Mouse (Mus musculus) mesoderm, embryonic 11.5 days (tissue): Measurements from ENCODE around the gene Tmcc2.
"Not testable (repeated sequence)": the region's sequence is repeated elsewhere in the genome, so short reads cannot be mapped to it uniquely, and the experiment has no call there.

Experiments used
- DNase-seq: peaks from one replicate; pipeline ENCODE4 v3.0.0-alpha.2; 2012; ENCODE audit warnings: low read depth, low spot score

The Tmcc2 gene

DNA sequence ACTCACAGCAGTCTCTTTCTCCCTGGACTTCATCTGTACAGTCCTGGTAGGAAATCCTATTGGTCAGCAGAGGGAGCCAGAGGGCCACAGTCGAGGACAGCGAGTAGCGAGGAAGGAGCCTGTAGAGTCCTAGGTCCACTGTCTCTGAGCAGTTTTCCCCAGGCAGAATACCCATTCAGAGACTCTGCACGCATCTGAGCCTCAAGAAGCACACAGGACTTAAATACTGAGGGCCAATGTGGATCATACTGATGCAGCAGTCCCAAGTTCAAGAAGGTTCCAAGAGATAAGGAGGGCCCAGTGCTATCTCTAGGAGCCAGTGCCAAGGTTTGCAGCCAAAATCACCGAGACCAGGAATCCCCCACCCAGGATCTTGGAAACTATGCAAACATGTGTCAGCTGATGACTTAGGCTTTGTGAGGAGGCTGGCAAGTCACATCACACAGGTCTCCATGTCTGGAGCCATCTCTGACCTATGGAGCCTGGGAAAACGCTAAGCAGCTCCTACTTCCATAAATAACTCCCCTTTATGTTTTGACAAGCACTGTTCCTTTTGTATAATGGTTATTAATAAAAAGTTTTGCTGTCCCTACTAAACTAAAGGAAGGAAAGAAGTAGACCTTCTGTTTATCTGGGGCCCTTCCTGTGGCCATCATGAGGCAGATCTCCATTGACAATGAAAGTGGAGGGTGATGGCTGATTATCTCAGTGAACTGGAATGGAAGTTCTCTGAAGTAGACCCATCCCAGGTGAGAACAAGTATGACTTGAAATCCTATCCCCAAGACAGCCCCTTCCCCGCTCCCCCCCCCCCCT is 23.2 kb downstream of the Tmcc2 start:
- DNase-seq, result peak; percentile 85

DNA sequence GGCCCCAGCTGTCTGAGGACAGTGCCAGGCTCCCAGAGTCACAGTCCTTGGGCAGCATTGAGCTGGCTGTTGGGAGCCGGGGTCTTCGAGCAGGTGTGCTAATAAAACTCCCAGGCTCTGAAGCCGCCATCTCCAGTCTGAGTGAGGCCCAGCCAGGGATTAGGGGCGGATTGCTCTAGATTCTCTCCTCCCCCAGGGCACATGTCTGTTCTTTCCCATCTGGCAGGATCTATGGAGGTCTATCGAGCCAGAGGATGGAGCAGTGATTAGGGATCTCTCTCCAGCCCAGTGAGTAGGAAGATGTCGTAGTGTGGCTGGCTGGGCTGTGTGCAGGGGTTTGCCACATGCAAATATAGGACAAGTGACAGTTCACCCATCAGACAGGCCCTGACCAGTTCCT is 24.1 kb downstream of the Tmcc2 start:
- DNase-seq, result no peak

DNA sequence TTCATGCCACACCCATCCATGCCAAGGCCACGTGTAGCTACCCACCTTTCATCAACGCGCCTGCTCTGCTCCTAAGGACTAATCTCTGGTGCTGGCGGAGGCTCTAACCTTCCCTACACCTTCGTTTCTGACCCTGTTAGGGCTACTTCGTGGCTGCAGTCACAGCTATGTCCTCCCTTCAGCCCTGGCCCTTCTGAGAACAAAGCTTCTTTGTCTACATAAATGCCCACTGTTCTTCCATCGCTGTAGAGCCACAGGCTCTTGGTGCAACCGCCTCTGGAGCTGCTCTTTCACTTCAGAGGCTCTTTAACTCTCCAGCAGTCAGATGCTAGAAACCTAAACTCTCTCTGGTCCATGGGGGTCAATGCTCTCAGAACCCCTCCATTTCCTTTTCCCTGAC is 24.8 kb downstream of the Tmcc2 start:
- DNase-seq, result no peak

DNA sequence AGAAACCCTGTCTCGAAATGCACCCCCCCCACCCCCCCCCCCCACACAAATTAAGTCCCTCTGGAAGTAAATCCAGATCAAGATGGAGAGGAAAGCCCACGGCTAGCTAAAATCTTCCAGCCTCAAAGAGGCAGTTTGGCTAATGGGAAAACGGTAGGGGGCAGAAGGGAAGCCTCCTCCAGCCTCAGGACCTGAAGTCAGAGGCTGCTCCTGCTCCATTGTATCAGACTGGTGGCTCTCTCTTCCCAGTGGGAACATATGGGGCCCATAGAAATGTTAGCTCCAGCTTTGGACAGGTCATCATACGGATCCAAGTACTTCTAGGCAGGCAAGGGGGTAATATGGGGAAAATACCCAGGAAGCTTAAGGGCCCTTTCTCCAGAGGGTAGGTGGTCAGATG is 25.4 kb downstream of the Tmcc2 start:
- DNase-seq, result no peak

DNA sequence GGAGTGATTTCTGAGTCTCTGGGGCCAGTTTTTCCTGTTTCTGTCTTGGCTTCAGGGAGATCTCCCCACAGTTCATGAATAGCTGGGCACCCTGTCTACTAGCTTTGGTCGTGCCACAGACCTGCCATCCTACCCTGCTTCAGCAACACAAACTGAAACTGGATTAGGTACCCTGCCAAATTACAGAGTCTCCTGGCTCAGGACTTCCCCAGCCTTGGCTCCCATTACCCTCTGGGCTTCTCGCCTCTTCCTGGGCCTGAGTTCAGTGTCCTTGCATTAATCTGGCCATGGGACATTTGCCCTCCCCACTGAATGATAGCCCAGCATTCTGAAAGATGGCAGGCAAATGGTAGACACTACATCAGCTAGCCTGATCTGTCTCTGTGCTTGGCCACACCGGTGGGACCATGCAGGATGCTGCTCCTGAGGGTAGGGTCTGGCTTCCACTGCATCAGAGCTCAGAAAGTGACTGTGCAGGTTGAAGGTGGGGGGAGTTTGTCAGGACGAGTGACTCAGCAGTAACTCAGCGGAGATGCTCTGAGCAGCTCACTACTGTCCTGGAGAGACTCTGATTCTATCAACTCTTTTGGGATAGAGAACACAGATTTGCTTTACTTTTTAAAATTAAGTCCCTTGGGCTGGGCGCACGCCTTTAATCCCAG is 26.1 kb downstream of the Tmcc2 start:
- no peak for DNase-seq

DNA sequence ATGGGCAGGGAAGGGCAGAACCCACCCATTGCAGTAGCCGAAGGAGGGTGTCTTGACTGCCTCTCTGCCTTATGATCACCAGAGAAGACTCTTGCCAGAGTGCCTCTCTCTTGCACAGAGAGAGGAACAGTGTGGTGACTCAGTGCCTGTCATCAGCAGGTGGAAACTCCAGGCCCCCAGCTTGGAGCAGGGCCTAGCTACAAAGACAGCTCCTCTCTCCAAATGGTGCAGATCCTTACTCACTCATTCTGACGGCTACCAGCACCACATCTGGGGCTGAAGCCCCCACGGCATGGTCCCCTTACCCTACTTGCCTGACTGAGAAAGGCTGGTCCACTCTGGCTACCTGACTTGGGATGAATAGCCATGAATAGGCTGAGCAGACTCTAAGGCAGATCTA is 26.7 kb downstream of the Tmcc2 start:
- DNase-seq, result no peak

GRCm38 (mm10) chr1:132361959-132362358 is 29.1 kb downstream of the Tmcc2 start:
- no peak for DNase-seq

DNA sequence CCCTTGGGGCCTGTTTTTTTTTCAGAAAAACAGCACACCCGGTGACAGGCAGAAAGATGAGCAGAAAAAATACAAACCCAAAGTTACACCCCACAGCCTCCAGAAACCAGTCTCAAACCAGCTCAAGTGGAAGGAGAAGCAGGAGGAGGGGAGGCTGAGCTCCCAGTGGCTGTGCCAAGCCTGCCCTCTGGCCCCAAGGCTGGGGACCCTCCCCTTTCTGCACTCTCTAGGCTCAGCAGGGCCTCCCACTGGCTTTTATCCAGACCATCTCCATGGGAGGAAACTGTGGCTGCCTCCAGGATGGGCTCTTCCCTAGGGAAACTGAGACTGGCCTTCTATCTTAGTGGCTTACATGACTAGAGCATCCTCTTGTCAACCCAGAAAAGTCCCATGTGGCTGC is 34.2 kb downstream of the Tmcc2 start:
- no peak for DNase-seq

DNA sequence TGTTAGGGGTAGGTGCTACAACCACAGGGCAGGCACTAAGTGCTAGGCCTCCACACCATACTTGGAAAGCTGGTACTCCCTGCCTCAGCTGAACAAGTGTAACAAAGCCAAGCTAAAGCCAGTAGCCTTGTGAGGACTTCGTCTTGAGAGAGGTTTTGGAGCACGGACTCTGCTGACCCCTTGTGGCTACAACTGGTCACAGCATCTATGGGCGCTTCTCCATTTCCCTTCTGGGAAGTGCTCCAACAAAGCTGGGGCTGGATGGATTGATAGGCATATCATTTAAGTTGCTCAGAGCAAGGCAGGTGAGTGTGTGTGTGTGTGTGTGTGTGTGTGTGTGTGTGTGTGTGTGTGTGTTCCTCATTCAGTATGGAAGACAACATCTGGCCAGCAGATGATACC is 35.2 kb downstream of the Tmcc2 start:
- peak; percentile 92 for DNase-seq

GRCm38 (mm10) chr1:132355162-132355601 is 35.9 kb downstream of the Tmcc2 start:
- DNase-seq, result no peak

- no peak for DNase-seq
Observed at GRCm38 (mm10) chr1:132354234-132354633, 36.8 kb downstream of the Tmcc2 start.

DNA sequence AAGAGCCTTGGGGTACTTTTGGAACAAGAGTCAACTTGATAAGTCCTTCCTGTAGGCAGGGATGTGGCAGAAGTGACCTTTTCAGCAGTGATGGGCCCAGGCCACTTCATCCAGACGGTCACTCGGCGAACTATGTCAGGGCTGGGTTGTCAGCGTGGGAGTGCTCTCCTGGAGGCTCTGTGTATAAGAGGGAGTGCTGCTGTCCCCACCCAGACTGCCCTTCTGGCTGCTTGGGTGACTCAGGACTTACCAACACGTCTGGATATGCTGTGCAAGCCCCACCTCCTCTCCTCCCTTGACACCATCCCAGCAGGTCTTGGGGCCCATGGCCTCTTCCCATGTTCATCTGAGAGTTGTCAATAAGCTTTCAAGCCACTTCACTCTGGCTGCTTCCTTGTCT is 37.7 kb downstream of the Tmcc2 start:
- DNase-seq, result no peak

DNA sequence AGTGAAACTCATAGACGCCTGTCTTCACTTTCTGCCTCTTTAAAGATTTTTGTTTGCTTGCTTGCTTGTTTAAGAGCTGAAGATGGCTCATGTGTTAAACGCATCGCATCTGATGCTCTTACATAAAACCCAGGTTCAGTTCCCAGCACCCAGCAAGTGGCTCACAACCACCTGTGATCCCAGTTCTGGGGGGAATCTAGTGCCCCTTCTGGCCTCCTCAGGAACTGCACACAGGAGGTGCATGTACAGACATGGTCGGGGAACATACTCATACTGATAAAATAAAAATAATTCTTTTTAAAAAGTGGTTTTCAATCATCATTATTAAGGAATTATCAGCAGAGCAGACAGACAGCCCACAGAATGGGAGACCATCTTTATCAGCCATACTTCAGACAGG is 40.0 kb downstream of the Tmcc2 start:
- DNase-seq, result no peak

DNA sequence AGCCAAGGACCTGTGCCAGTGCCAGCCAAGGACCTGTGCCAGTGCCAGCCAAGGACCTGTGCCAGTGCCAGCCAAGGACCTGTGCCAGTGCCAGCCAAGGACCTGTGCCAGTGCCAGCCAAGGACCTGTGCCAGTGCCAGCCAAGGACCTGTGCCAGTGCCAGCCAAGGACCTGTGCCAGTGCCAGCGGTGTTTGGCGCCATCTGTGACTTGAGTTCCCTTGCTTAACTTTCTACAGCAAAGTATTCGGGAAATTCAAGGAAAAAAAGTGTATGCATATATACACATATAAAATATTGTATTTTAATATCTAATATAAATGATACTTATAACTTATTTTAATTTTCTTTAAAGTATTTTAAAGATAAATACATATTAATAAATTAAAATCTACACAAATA is 41.5 kb downstream of the Tmcc2 start:
- DNase-seq, result not testable (repeated sequence)

GRCm38 (mm10) chr1:132349049-132349448 is 42.0 kb downstream of the Tmcc2 start:
- not testable (repeated sequence) for DNase-seq

DNA sequence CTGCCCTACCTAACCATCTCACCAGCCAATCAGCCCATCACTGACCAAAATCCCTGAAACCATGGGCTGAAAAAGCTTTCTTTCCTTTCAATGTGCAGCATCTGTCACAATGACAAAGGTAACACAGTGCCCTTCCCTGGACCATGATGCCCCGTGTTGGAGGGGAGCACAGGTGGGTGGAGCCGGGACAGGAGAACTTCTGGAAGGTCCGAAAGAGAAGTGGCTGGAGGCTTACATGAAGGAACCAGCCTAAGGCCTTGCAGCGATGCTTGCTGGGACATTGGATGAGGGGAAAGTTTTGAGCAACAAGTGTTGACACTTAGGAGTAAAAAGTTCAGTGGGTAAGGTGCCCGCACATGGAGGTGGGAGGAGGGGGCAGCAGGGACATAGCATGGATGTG is 42.7 kb downstream of the Tmcc2 start:
- DNase-seq, result no peak

GRCm38 (mm10) chr1:132346951-132347350 is 44.1 kb downstream of the Tmcc2 start:
- no peak for DNase-seq

DNA sequence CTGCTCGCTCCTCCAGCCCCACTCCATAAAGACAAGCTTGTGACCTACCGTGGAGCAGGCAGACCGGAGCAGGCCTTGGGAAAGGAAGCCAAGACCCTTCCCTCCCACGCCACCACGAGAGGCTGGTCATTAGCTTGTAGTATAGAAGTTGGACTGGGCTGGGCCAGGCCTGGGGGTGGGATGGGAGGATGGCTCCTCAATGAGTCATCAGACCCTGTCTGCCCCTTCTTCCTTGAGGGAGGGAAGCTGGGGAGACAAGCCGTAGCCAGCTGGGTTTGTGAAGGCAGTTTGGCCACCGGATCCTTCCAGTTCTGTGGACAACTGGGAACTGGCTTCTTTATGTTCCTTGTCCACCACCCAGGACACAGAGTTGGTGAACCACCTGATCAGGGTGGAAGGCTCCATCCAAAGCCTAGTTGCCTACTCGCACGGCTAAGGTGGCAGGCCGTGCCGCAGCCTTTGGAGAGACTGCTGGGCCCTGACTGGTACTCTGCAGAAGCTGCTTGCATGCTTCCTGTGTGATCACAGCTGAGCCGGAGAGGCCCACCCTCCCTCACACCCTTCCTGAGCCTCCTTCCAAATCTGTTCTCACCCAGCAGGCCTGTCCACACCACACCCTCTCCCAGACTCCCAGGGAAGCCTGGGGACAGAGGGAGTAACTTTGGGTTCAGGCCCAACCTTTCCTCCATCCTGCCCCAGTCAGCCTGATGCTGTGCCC is 44.8 kb downstream of the Tmcc2 start:
- DNase-seq, result no peak

GRCm38 (mm10) chr1:132345514-132345913 is 45.6 kb downstream of the Tmcc2 start:
- no peak for DNase-seq

DNA sequence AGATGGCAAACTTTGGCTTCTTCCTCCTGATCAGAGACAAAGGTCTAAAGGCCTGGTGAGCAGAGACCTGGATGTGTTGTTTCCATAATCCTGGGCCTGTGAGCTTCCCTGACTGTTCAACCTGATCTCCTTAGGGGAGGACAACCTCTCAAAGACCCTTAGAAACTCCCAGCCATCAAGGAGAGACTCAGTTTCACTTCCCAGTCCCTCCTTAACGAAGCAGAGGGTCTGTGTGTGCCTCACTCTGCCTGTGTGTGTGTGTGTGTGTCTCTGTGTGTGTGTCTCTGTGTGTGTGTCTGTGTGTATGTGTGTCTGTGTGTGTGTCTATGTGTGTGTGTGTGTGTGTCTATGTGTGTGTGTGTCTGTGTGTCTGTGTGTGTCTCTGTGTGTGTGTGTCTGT is 47.4 kb downstream of the Tmcc2 start:
- no peak for DNase-seq

GRCm38 (mm10) chr1:132343191-132343590 is 47.9 kb downstream of the Tmcc2 start:
- DNase-seq, result no peak

GRCm38 (mm10) chr1:132342518-132342917 is 48.6 kb downstream of the Tmcc2 start:
- no peak for DNase-seq
